Mouse (Mus musculus): ENCODE results near the gene Cd300lg.

- TF ChIP-seq CTCF (IDR thresholded peaks at IDR 0.05; ENCODE audit: borderline replicate concordance, control insufficient read depth, extremely low read depth, insufficient read depth, low read length, poor library complexity) = no peak
- TF ChIP-seq POLR2A (IDR thresholded peaks at IDR 0.05; ENCODE audit: control insufficient read depth, extremely low read depth, insufficient read depth, low read length, poor library complexity) = no peak
These were observed 21.6 kb upstream of the Cd300lg start for GRCm38 (mm10) chr11:102019736-102020135.
